Mouse (Mus musculus) olfactory bulb, adult 2 months (tissue): ENCODE data around the gene Galntl5. TPM values are rescaled to one million over a fixed set of nuclear protein-coding genes. Genes with fewer than 3 reads are reported as not detected.

Source experiments
- H3K27ac ChIP-seq: fragments of 200-500 bp; 2 replicates; pipeline ENCODE4 v1.5.1; 2012; ENCODE audit warnings: low read depth, low read length; ENCODE audit not compliant: insufficient read depth
- H3K4me1 ChIP-seq: fragments of 200-500 bp; 2 replicates; pipeline ENCODE4 v1.6.1; 2012; ENCODE audit warnings: low read length; ENCODE audit not compliant: control insufficient read depth, insufficient read depth
- H3K4me3 ChIP-seq: fragments of 200-500 bp; 2 replicates; pipeline ENCODE4 v1.5.1; 2012; ENCODE audit warnings: mild to moderate bottlenecking, low read depth, low read length, moderate library complexity; ENCODE audit not compliant: insufficient read depth
- CTCF ChIP-seq: fragments of 200-500 bp; IDR thresholded peaks from 2 replicates; pipeline ENCODE4 v1.5.1; 2012; ENCODE audit warnings: low read depth, mild to moderate bottlenecking, low read length, moderate library complexity; ENCODE audit not compliant: insufficient read depth
- POLR2A ChIP-seq: fragments of 200-500 bp; IDR thresholded peaks from 2 replicates; pipeline ENCODE4 v1.6.1; 2012; ENCODE audit warnings: mild to moderate bottlenecking, low read depth, low read length, moderate library complexity; ENCODE audit not compliant: insufficient read depth
- WGBS: fragments of 180-500 bp; shearing (Covaris S2); methylation state at CpG from one replicate; pipeline ENCODE4 v1.1.7; 2018; 5-methylcytosine and 5-hydroxymethylcytosine counted together
- polyA plus RNA-seq: library from polyadenylated mRNA; stranded (reverse); fragments of >200 nt; gene quantifications from 2 replicates; pipeline ENCODE4 v1.2.4, GENCODE M21; 2012; ENCODE audit warnings: low replicate concordance; ENCODE audit not compliant: missing spikeins, insufficient read depth, insufficient read length

The Galntl5 gene
- polyA plus RNA-seq: not detected in 2 replicates

GRCm38 (mm10) chr5:25181004-25181531 is at the start of gene Galntl5:
Gene Galntl5 (plus strand): TSS chr5:25181460.
- TF ChIP-seq CTCF: no peak
- no peak for TF ChIP-seq POLR2A
- no peaks in the 10 kb centered on the region for H3K4me1 ChIP-seq
- H3K4me3 ChIP-seq: no peak within 1 kb of the TSS
- H3K27ac ChIP-seq: no peak within 1 kb of the TSS
- WGBS: 97% methylated on average over 1 of the region's 1 CpGs

DNA sequence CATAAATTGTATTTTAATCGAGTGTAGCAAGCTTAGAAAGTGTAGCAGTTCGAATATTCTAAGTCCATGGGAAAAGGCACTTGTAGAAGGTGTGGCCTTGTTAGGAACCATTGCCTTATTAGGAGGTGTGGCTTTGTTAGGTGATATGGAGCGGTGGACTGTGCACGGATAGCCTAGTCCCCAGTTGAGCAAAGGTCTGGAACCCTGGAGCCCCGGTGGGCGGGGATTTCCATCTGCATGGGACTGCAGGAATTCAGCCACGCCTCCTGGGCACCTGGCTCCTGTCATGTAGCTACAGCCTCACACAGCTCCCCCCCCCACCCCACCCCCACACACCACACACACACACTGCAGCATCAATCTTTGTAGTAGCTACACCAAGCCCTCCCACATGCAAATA is 34.6 kb upstream of the Galntl5 start:
- H3K4me3 ChIP-seq: no peak overlapping the region
- H3K27ac ChIP-seq: no peak overlapping the region
- TF ChIP-seq CTCF (no peak), POLR2A (no peak)
- H3K4me1 ChIP-seq: no peaks in the 10 kb centered on the region
- WGBS: 85% methylated on average over 7 of the region's 7 CpGs

DNA sequence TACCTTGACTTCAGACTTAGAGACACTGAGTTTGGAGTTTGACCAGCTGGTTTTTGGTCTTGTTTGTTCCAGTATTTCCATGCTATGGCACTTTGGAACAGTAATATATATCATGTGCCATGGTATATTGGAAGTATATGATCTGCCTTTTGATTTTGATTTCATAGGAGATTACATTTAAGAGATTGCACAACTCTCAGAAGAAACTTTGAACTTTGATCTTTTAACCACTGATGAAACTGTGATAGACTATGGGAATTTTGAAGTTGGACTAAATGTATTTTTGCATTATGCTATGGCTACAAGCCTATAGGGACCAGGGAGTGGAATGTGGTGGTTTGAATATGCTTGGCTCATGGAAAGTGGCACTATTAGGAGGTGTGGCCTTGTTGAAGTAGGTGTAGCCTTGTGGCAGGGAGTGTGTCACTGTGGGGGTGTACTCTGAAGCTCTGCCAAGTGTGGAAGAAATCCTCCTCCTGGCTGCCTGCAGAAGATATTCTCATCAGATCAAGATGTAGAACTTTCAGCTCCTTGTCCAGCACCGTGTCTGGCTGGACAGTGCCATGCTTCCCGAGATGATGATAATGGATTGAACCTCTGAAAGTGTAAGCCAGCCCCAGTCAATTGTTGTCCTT is 31.8 kb upstream of the Galntl5 start:
- H3K4me3 ChIP-seq: no peak overlapping the region
- TF ChIP-seq CTCF (no peak), POLR2A (no peak)
- no peaks in the 10 kb centered on the region for H3K4me1 ChIP-seq
- WGBS: 91% methylated on average over 2 of the region's 2 CpGs
- no peak overlapping the region for H3K27ac ChIP-seq

DNA sequence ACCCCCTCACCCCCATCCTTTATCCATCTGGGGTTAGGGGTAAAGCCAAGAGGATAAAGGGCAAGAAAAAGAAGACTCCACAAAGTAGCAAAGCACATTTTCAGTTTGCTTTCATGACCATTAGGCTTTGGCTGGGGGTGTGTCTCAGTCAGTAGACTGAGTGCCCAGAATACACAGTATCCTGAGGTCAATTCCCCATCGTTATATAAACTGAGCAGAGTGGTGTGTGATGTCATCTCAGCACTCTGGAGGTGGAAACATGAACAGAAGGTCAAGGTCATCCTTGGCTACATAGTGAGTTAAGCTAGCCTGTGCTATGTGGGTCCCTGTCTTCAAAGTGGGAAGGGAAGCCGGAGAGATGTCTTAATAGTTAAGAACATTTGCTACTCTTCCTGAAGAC is 27.8 kb upstream of the Galntl5 start:
- no peak overlapping the region for H3K4me3 ChIP-seq
- 90% methylated on average over 2 of the region's 2 CpGs for WGBS
- TF ChIP-seq CTCF (no peak), POLR2A (no peak)
- peaks cover 3% of the 10 kb centered on the region; the same call in 1 of the 2 replicates for H3K4me1 ChIP-seq
- no peak overlapping the region for H3K27ac ChIP-seq

GRCm38 (mm10) chr5:25153996-25154395 is 27.3 kb upstream of the Galntl5 start:
- Histone ChIP-seq H3K4me3 (no peak overlapping the region), H3K4me1 (peaks cover 3% of the 10 kb centered on the region; the same call in 1 of the 2 replicates), H3K27ac (no peak overlapping the region)
- WGBS: 70% methylated on average over 3 of the region's 3 CpGs
- TF ChIP-seq CTCF: no peak

- H3K4me1 ChIP-seq: peaks cover 3% of the 10 kb centered on the region; the same call in 1 of the 2 replicates
- TF ChIP-seq POLR2A: no peak
- TF ChIP-seq CTCF: no peak
- H3K4me3 ChIP-seq: no peak overlapping the region
- 70% methylated on average over 4 of the region's 4 CpGs for WGBS
- no peak overlapping the region for H3K27ac ChIP-seq
These were observed 26.4 kb upstream of the Galntl5 start for GRCm38 (mm10) chr5:25154823-25155222.

DNA sequence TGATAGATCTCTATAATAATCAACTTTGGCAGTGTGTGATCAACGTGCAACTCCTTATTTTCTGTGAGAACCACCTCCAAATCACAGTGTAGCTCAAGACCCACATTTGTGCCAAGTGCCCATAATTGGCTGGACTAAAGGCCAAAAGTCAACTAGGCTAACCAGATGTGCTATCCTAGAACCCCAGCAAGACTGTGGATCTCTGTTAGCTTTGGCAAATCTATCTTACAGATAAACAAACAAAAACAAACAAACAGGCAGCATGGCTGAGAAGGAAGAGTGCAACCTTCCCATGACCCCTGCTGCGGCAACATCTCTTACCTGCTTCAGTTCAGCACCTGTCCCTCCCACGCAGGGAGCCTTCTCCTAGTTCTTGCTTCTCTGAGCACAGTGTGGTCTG is 25.9 kb upstream of the Galntl5 start:
- TF ChIP-seq CTCF: no peak
- no peak for TF ChIP-seq POLR2A
- WGBS: 83% methylated on average over 3 of the region's 3 CpGs
- Histone ChIP-seq H3K27ac (no peak overlapping the region), H3K4me3 (no peak overlapping the region), H3K4me1 (peaks cover 3% of the 10 kb centered on the region; the same call in 1 of the 2 replicates)

DNA sequence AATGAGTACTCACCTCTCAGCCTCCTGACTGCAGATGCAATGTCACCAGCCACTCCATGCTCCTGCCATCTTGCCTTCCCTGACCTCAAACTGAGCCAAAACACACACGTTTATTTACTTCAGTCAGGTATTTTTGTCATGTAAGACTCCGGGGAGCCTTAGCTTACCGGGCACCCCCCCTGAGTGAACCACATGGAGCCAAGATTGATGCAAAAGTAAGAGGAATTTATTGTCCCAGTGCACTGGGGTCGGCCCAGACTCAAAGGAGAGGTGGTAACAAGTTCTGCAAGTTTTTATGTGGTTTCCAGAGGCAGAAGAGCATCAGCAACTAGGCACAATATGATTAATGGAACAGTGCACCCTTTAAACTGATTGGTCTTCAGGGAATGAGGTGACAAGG is 24.1 kb upstream of the Galntl5 start:
- Histone ChIP-seq H3K4me3 (no peak overlapping the region), H3K27ac (no peak overlapping the region), H3K4me1 (peaks cover 4% of the 10 kb centered on the region; the same call in 1 of the 2 replicates)
- 69% methylated on average over 4 of the region's 4 CpGs for WGBS
- TF ChIP-seq POLR2A: no peak
- TF ChIP-seq CTCF: no peak

GRCm38 (mm10) chr5:25160515-25160914 is 20.7 kb upstream of the Galntl5 start:
- Histone ChIP-seq H3K27ac (no peak overlapping the region), H3K4me1 (peaks cover 4% of the 10 kb centered on the region; the same call in 1 of the 2 replicates), H3K4me3 (no peak overlapping the region)
- 79% methylated on average over 11 of the region's 11 CpGs for WGBS
- TF ChIP-seq CTCF (no peak), POLR2A (no peak)

DNA sequence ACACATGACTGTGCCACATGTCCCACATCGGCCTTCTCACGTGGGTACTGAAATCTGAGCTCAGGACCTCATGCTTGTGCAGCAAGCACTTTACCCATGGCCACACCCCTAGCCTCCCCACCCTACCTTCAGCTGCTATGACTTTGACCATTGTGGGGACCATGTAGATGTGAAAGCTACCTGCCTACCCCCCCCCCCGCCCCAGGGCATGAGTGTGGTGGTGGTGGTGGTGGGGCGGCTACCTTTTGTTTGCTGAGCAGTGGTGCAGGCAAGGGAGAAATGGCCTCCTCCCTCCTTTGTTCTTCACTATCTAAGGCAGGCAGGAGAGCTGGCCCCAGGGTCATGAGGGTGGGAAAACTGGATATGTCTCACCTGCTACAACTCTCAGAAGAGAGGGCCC is 18.3 kb upstream of the Galntl5 start:
- WGBS: 89% methylated on average over 4 of the region's 4 CpGs
- TF ChIP-seq CTCF (no peak), POLR2A (no peak)
- H3K4me3 ChIP-seq: no peak overlapping the region

More for the DNA sequence above, 18.3 kb upstream of the Galntl5 start:
- H3K27ac ChIP-seq: no peak overlapping the region
- H3K4me1 ChIP-seq: peaks cover 6% of the 10 kb centered on the region; the same call in 1 of the 2 replicates
